In genomic region chr2:59747757-59748156, GRCm38 (mm10) we compare ENCODE assay signal across 25 mouse cellular contexts.
"Had no signal": no experiment of that assay in that cellular context is flagged by ENCODE, and none has a peak within 500 bp of the region (broad histone marks: within the 10 kb centered on the region; RNA-seq: fewer than 3 reads in every experiment).

No protein-coding gene starts in this region.

- H3K4me1 ChIP-seq: hindbrain, embryonic 13.5 days; hindbrain, embryonic 15.5 days had no signal

- DNase-seq: forebrain, postnatal 0 days; gastrocnemius, postnatal 14 days; gastrocnemius, postnatal 36 days; heart, adult 11 months; heart, adult 2 months; heart, postnatal 14 days; heart, postnatal 36 days; kidney, adult 11 months; kidney, adult 2 months; kidney, adult 9 months; kidney, postnatal 10 days; kidney, postnatal 25 days; kidney, postnatal 4 days; layer of hippocampus, adult 9-11 months; layer of hippocampus, postnatal 36 days; left cerebral cortex, postnatal 4 days had no signal

- H3K4me2 ChIP-seq: heart, embryonic 11.5 days; heart, embryonic 13.5 days; heart, embryonic 15.5 days; hindbrain, embryonic 13.5 days; hindbrain, embryonic 15.5 days; limb, embryonic 13.5 days; limb, embryonic 15.5 days; liver, embryonic 12.5 days had no signal

- H3K9ac ChIP-seq: forebrain, postnatal 0 days; heart, embryonic 13.5 days; heart, embryonic 15.5 days; hindbrain, embryonic 13.5 days; hindbrain, embryonic 15.5 days; limb, embryonic 13.5 days; limb, embryonic 15.5 days; liver, embryonic 12.5 days had no signal

- H3K27ac ChIP-seq: heart, adult 2 months; heart, embryonic 13.5 days; heart, embryonic 15.5 days; hindbrain, embryonic 13.5 days; hindbrain, embryonic 15.5 days; hindbrain, postnatal 0 days; limb, embryonic 13.5 days; limb, embryonic 15.5 days; liver, embryonic 12.5 days had no signal

- H3K4me3 ChIP-seq: heart, adult 2 months; heart, embryonic 13.5 days; heart, embryonic 15.5 days; hindbrain, embryonic 13.5 days; hindbrain, embryonic 15.5 days; limb, embryonic 13.5 days; limb, embryonic 15.5 days; liver, embryonic 12.5 days had no signal

- ATAC-seq: forebrain, postnatal 0 days; hindbrain, postnatal 0 days; liver, embryonic 12.5 days had no signal

- H3K36me3 ChIP-seq: heart, embryonic 15.5 days; hindbrain, embryonic 13.5 days; hindbrain, embryonic 15.5 days; limb, embryonic 15.5 days; liver, embryonic 12.5 days had no signal

- H3K27me3 ChIP-seq: heart, embryonic 13.5 days; heart, embryonic 15.5 days; hindbrain, embryonic 13.5 days; hindbrain, embryonic 15.5 days; limb, embryonic 13.5 days; limb, embryonic 15.5 days; liver, embryonic 12.5 days had no signal

- H3K9me3 ChIP-seq: heart, embryonic 13.5 days; heart, embryonic 15.5 days; hindbrain, embryonic 13.5 days; hindbrain, embryonic 15.5 days; limb, embryonic 13.5 days; limb, embryonic 15.5 days; liver, embryonic 12.5 days had no signal
